Mouse (Mus musculus) ES-E14 (cell line): ENCODE data around the gene Mmrn2. TPM values are rescaled to one million over a fixed set of nuclear protein-coding genes. Genes with fewer than 3 reads are reported as not detected.
A peak's percentile ranks its signal among the peaks of the same experiment; 100 is the strongest.

Experiments used
- DNase-seq: peaks from one replicate; pipeline ENCODE4 v3.0.0-alpha.2; 2013; ENCODE audit warnings: low read depth, low spot score
- H3K27ac ChIP-seq: 2 replicates; pipeline ENCODE4 v1.5.1; 2012; ENCODE audit warnings: low read depth, mild to moderate bottlenecking, low read length, moderate library complexity, mixed read lengths; ENCODE audit not compliant: poor library complexity, insufficient read depth, severe bottlenecking
- H3K36me3 ChIP-seq: 2 replicates; pipeline ENCODE4 v1.6.1; 2012; ENCODE audit warnings: mild to moderate bottlenecking, low read length, moderate library complexity, mixed read lengths; ENCODE audit not compliant: control insufficient read depth, poor library complexity, insufficient read depth, severe bottlenecking
- H3K4me1 ChIP-seq, 2 experiments: fragments of 150-350 bp in 1 of 2; sonication (generic) in 1 of 2; 2 replicates each; pipeline ENCODE4 v1.6.1; 2012; ENCODE audit warnings: low read length in 2 of 2, mild to moderate bottlenecking in 1 of 2, mixed read lengths in 1 of 2; ENCODE audit not compliant: control insufficient read depth in 2 of 2, insufficient read depth in 2 of 2, poor library complexity in 1 of 2
- H3K4me3 ChIP-seq, 2 experiments: fragments of 150-350 bp in 1 of 2; sonication (generic) in 1 of 2; 2 replicates each; pipeline ENCODE4 v1.5.1; 2012; ENCODE audit warnings: low read length in 2 of 2, low read depth in 1 of 2, mild to moderate bottlenecking in 1 of 2, mixed read lengths in 1 of 2; ENCODE audit not compliant: insufficient read depth in 1 of 2, poor library complexity in 1 of 2, severe bottlenecking in 1 of 2
- H3K9ac ChIP-seq: 2 replicates; pipeline ENCODE4 v1.6.1; 2012; ENCODE audit warnings: low read depth, mild to moderate bottlenecking, low read length, mixed read lengths; ENCODE audit not compliant: poor library complexity, insufficient read depth, severe bottlenecking
- H3K9me3 ChIP-seq: fragments of 150-350 bp; sonication (generic); 2 replicates; pipeline ENCODE4 v1.6.1; 2012; ENCODE audit warnings: low read depth, mild to moderate bottlenecking, low read length; ENCODE audit not compliant: control insufficient read depth, insufficient read depth
- CHD2 ChIP-seq: IDR thresholded peaks from 2 replicates; pipeline ENCODE4 v1.6.1; 2014; ENCODE audit warnings: mild to moderate bottlenecking, low read depth, low read length, inconsistent platforms
- HCFC1 ChIP-seq: IDR thresholded peaks from 2 replicates; pipeline ENCODE4 v1.6.1; 2012; ENCODE audit warnings: low read length, inconsistent platforms, borderline replicate concordance; ENCODE audit not compliant: insufficient read depth
- MAFK ChIP-seq: IDR thresholded peaks from 2 replicates; pipeline ENCODE4 v1.6.1; 2014; ENCODE audit warnings: mild to moderate bottlenecking, low read depth, low read length, inconsistent platforms; ENCODE audit not compliant: insufficient read depth
- ZC3H11A ChIP-seq: IDR thresholded peaks from 2 replicates; pipeline ENCODE4 v1.6.1; 2012; ENCODE audit warnings: low read depth, mild to moderate bottlenecking, inconsistent platforms, low read length, borderline replicate concordance
- ZNF384 ChIP-seq: IDR thresholded peaks from 2 replicates; pipeline ENCODE4 v1.6.1; 2012; ENCODE audit warnings: low read depth, low read length, inconsistent platforms
- in situ Hi-C, 2 experiments: fragments of 600-800 bp; cut with MboI; formaldehyde crosslinking; loops; one replicate each; pipeline ENCODE4 v1.15.1; 2025; ENCODE audit warnings: low sequenced_read_pairs in 2 of 2, inconsistent platforms in 1 of 2; ENCODE audit not compliant: unreplicated experiment in 2 of 2
- total RNA-seq: library from RNA; depleted of rRNA; stranded (reverse); fragments of 300-350 nt; gene quantifications from 2 replicates; pipeline ENCODE4 v1.2.3, GENCODE M21; 2012

Mmrn2 gene
- total RNA-seq, 1 experiment = 17.4 TPM

DNA sequence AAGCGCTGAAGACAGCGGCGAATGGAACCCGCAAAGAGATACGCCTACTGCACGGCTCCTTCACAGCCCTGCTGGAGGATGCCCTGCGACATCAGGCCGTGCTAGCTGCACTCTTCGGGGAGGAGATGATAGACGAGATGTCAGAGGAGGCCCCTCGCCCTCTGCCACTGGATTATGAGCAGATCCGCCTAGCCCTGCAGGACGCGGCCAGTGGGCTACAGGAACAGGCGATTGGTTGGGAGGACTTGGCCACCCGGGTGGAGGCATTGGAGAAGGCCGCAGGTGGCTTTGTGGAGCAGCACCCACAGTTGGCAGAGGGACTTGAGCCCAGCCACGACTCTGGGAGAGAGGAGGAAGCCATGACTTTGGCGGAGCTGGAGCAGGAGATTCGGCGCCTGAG is 23.6 kb downstream of the Mmrn2 start:
- peaks cover 4% of the 10 kb centered on the region; the same call in 1 of the 2 replicates for H3K36me3 ChIP-seq
- DNase-seq = no peak
- in situ Hi-C loops = loop anchor here in 1 of 2 experiments (10.0 kb wide), 1 partner anchor 314 kb away; the partner anchor contains the start of gene Anxa8
- no peaks in the 10 kb centered on the region for H3K9me3 ChIP-seq
- H3K4me1 ChIP-seq = no peaks in the 10 kb centered on the region
- H3K9ac ChIP-seq = peak overlapping the region; percentile 9
- TF ChIP-seq HCFC1 (no peak), ZNF384 (no peak), MAFK (no peak), ZC3H11A (no peak), CHD2 (no peak)
- peak overlapping the region; percentile 43 to 56 for H3K4me3 ChIP-seq
- no peak overlapping the region for H3K27ac ChIP-seq

DNA sequence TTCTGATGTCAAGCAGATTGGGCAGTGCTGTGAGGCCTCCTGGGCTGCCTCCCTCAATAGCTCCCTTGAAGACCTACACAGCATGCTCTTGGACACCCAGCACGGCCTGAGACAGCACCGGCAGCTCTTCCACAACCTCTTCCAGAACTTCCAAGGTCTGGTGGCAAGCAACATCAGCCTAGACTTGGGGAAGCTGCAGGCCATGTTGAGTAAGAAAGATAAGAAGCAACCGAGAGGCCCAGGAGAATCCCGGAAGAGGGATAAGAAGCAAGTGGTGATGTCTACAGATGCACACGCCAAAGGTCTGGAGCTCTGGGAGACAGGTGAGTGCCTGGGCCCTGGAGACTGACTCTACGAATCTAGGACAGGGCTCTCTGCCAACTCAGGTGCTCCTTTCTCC is 24.0 kb downstream of the Mmrn2 start:
- peaks cover 4% of the 10 kb centered on the region; the same call in 1 of the 2 replicates for H3K36me3 ChIP-seq
- in situ Hi-C loops = loop anchor here in 1 of 2 experiments (10.0 kb wide), 1 partner anchor 314 kb away; the partner anchor contains the start of gene Anxa8

DNA sequence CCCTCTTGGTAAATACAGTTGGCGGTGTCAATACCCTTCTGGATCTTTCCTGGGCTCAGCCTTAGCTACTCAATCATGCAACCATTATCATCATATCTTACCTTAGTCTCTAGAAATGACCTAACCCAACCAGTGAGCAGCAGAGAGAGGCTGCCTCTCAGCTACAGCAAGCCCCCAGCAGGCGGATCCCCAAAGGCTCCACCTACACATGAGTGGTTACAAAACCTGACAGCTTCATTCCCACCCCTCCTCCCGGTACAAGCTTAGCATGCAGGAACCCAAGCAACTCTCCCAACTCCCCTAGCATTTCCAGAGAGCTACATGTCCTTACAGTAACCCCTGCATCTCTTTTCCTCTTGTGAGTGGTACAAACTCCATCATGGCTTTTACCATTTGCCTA is 24.8 kb downstream of the Mmrn2 start:
- DNase-seq = no peak

More for the DNA sequence above, 24.0 kb downstream of the Mmrn2 start:
- DNase-seq = no peak
- Histone ChIP-seq H3K9me3 (no peaks in the 10 kb centered on the region), H3K9ac (peak overlapping the region; percentile 9; the same call in 1 of the 2 replicates), H3K4me3 (peak overlapping the region; percentile 43 to 56; a peak in 2 of 4 replicates), H3K27ac (no peak overlapping the region), H3K4me1 (no peaks in the 10 kb centered on the region)
- TF ChIP-seq MAFK = no peak
- no peak for TF ChIP-seq ZC3H11A
- TF ChIP-seq HCFC1 = no peak
- TF ChIP-seq CHD2 = no peak
- TF ChIP-seq ZNF384 = no peak

DNA sequence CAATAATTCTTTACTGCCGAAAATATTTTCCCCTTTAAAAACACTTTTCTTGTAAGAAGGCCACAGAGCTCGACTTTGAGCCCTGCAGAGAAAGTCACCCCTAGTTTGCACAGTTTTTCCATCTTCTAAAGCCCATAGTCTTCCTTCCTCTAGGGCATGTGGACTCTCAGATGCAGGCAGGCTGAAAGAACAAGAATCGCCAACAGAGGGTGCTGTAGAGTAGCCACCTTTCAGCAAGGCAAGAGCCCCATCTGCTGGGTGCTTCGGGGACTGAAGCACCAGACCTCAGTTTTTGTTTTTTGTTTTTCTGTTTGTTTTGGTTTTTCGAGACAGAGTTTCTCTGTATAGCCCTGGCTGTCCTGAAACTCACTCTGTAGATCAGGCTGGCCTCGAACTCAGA is 25.9 kb downstream of the Mmrn2 start:
- H3K4me3 ChIP-seq = no peak overlapping the region
- TF ChIP-seq HCFC1 (peak; percentile 55; the same call in 1 of the 2 replicates), ZNF384 (peak; percentile 79; the same call in 1 of the 2 replicates), ZC3H11A (peak; percentile 96), CHD2 (no peak), MAFK (no peak)
- no peaks in the 10 kb centered on the region for H3K4me1 ChIP-seq
- H3K27ac ChIP-seq = no peak overlapping the region
- no peak overlapping the region for H3K9ac ChIP-seq
- H3K36me3 ChIP-seq = peaks cover 4% of the 10 kb centered on the region
- peak; percentile 85 for DNase-seq
- H3K9me3 ChIP-seq = no peaks in the 10 kb centered on the region
- in situ Hi-C loops = loop anchor here in 1 of 2 experiments (25.0 kb wide), 1 partner anchor 314 kb away; the partner anchor contains the start of gene Anxa8

More for the DNA sequence above, 24.8 kb downstream of the Mmrn2 start:
- in situ Hi-C loops = loop anchor here in 1 of 2 experiments (25.0 kb wide), 1 partner anchor 313 kb away; the partner anchor contains the start of gene Anxa8
- no peak overlapping the region for H3K27ac ChIP-seq
- no peak overlapping the region for H3K9ac ChIP-seq
- H3K4me3 ChIP-seq = no peak overlapping the region
- peaks cover 4% of the 10 kb centered on the region; the same call in 1 of the 2 replicates for H3K36me3 ChIP-seq
- H3K9me3 ChIP-seq = no peaks in the 10 kb centered on the region
- no peak for TF ChIP-seq MAFK
- no peak for TF ChIP-seq CHD2
- TF ChIP-seq ZC3H11A = no peak
- no peak for TF ChIP-seq ZNF384
- TF ChIP-seq HCFC1 = no peak
- H3K4me1 ChIP-seq = no peaks in the 10 kb centered on the region

DNA sequence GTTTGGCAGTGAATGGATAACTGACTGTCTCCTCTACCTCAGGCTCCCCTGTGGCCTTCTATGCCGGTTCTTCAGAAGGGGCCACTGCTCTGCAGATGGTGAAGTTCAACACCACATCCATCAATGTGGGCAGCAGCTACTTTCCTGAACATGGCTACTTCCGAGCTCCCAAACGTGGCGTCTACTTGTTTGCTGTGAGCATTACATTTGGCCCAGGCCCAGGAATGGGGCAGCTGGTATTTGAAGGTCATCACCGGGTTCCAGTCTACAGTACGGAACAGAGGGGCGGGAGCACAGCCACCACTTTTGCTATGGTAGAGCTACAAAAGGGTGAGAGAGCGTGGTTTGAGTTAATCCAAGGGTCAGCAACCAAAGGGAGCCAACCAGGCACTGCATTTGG is 27.6 kb downstream of the Mmrn2 start:
- Histone ChIP-seq H3K4me1 (no peaks in the 10 kb centered on the region), H3K36me3 (peaks cover 7% of the 10 kb centered on the region), H3K27ac (no peak overlapping the region), H3K9ac (no peak overlapping the region), H3K9me3 (no peaks in the 10 kb centered on the region), H3K4me3 (no peak overlapping the region)
- in situ Hi-C loops = loop anchor here in 1 of 2 experiments (25.0 kb wide), 1 partner anchor 316 kb away; the partner anchor contains the start of gene Anxa8
- TF ChIP-seq HCFC1 (no peak), CHD2 (no peak), ZNF384 (no peak), ZC3H11A (no peak), MAFK (no peak)
- no peak for DNase-seq
